Mouse (Mus musculus): Measurements from ENCODE around the gene Zdhhc8.

GRCm38 (mm10) chr16:18249364-18249967 lies 14.5 kb upstream of the Zdhhc8 start:
- TF ChIP-seq POLR2A (IDR thresholded peaks at IDR 0.05; ENCODE audit: low read depth, low read length) (no peak; the same call in 1 of the 2 replicates), CTCF (IDR thresholded peaks at IDR 0.05; ENCODE audit: borderline replicate concordance, insufficient read depth, low read length) (no peak)

Data from embryonic fibroblast, embryonic 13.5 days (primary cell).